Mouse (Mus musculus): Measurements from ENCODE around the gene Greb1. TPM values are rescaled to one million over a fixed set of nuclear protein-coding genes. Genes with fewer than 3 reads are reported as not detected.
A peak's percentile ranks its signal among the peaks of the same experiment; 100 is the strongest.

The Greb1 gene
- polyA plus RNA-seq, 1 experiment from 2014 or later: 3.1 TPM

DNA sequence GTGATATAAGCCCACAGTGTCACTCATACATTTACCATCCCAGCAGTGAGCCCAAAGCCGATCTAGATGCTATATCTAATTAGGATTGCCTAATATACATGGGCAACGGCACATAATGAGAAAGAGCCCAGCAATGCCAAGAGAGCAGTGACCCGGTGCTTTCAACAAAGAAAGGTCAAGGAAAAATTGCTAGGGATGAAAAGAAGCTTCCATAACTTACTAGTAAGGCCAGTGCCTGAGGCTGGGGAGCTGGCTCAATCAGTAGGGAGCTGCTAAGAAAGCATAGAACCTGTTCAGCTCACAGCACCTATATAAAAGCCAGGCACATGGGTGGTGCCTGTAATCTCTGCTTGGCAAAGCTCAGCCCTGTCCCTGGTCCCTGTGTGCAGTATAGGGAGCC lies 20.4 kb downstream of the Greb1 start:
- no peak for ATAC-seq (replicated peaks; ENCODE audit: insufficient number of reproducible peaks, low FRiP score, low TSS enrichment)
- Histone ChIP-seq H3K4me3 (ENCODE audit: low read depth, low read length) (no peak overlapping the region), H3K36me3 (ENCODE audit: control insufficient read depth, insufficient read depth, low read length) (no peaks in the 10 kb centered on the region), H3K4me1 (ENCODE audit: control insufficient read depth, insufficient read depth, low read length) (no peaks in the 10 kb centered on the region), H3K4me2 (no peak overlapping the region), H3K9me3 (replicated peaks; ENCODE audit: control insufficient read depth, low read length) (no peaks in the 10 kb centered on the region), H3K9ac (ENCODE audit: low read depth, low read length) (no peak overlapping the region), H3K27ac (ENCODE audit: low read depth, low read length) (no peak overlapping the region), H3K27me3 (ENCODE audit: control insufficient read depth, insufficient read depth, low read length) (no peaks in the 10 kb centered on the region)
- WGBS (ENCODE audit: insufficient replicate concordance): 83% methylated on average over 3 of the region's 3 CpGs

DNA sequence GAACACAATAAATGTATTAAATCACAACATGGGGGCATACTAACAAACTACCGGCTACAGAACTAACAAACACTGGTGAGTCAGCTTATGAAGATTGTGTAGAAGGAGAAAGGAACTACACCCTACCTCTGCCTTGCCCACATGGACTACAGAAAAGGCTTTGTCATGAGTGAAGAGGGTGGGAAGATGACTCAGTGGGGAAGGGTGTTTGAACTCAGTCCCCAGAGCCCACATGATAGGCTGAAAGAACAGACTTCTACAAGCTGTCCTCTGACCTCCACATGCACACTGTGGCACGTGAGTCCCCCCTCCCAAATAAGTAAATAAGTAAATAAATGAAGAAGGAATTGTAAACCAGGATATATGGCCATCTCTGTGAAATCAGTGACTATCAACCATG lies 21.5 kb downstream of the Greb1 start:
- Histone ChIP-seq H3K4me2 (no peak overlapping the region), H3K9ac (ENCODE audit: low read depth, low read length) (no peak overlapping the region), H3K4me3 (ENCODE audit: low read depth, low read length) (no peak overlapping the region), H3K27ac (ENCODE audit: low read depth, low read length) (no peak overlapping the region), H3K9me3 (replicated peaks; ENCODE audit: control insufficient read depth, low read length) (no peaks in the 10 kb centered on the region), H3K36me3 (ENCODE audit: control insufficient read depth, insufficient read depth, low read length) (no peaks in the 10 kb centered on the region), H3K4me1 (ENCODE audit: control insufficient read depth, insufficient read depth, low read length) (no peaks in the 10 kb centered on the region), H3K27me3 (ENCODE audit: control insufficient read depth, insufficient read depth, low read length) (no peaks in the 10 kb centered on the region)
- WGBS (ENCODE audit: insufficient replicate concordance): 74% methylated on average over 2 of the region's 2 CpGs
- ATAC-seq (replicated peaks; ENCODE audit: insufficient number of reproducible peaks, low FRiP score, low TSS enrichment): no peak

DNA sequence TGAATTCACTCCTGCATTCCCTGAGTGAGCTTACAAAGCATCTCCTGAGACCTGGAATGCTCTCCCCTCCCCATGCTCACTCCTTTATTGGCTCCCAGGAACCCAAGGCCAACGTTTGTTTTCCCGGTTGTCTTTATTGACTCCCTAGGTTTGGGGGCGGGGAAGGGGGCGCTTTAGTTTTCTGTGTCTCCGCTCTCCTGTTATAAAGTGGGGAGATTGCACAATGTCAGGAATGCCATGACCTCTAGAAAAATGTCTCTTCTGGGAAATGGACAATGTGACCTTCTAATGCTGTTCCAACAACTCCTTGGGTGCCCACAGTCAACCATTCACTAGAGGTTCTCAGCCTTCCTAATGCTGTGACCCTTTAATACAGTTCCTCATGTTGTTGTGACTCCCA lies 22.2 kb downstream of the Greb1 start:
- Histone ChIP-seq H3K4me1 (ENCODE audit: control insufficient read depth, insufficient read depth, low read length) (no peaks in the 10 kb centered on the region), H3K27me3 (ENCODE audit: control insufficient read depth, insufficient read depth, low read length) (no peaks in the 10 kb centered on the region), H3K4me2 (no peak overlapping the region), H3K27ac (ENCODE audit: low read depth, low read length) (no peak overlapping the region), H3K4me3 (ENCODE audit: low read depth, low read length) (no peak overlapping the region), H3K36me3 (ENCODE audit: control insufficient read depth, insufficient read depth, low read length) (no peaks in the 10 kb centered on the region), H3K9me3 (replicated peaks; ENCODE audit: control insufficient read depth, low read length) (no peaks in the 10 kb centered on the region), H3K9ac (ENCODE audit: low read depth, low read length) (no peak overlapping the region)
- WGBS (ENCODE audit: insufficient replicate concordance): 73% methylated on average over 5 of the region's 5 CpGs
- no peak for ATAC-seq (replicated peaks; ENCODE audit: insufficient number of reproducible peaks, low FRiP score, low TSS enrichment)

DNA sequence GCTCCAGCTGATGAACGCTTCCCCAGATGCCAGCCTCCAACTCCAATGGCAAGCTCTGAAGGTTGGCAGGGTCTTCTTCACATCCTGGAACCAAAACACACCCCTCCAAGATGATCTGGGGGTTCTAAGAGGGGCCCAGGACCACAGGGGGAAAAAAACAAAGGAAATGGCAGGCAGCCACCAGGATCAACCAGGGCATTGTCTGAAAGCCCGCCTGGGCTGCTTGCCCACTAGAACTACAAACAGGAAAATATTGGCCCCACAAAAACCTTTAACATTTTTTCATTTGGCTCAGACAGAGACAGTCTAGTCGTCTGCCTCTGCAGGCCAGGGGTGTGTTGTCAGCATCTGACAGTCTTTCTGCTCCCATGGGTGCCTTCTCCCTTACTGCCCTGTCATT lies 25.3 kb downstream of the Greb1 start:
- no peak overlapping the region for H3K27ac ChIP-seq (ENCODE audit: low read depth, low read length)
- H3K4me3 ChIP-seq (ENCODE audit: low read depth, low read length): no peak overlapping the region
- no peak overlapping the region for H3K9ac ChIP-seq (ENCODE audit: low read depth, low read length)
- peaks cover 15% of the 10 kb centered on the region for H3K4me1 ChIP-seq (ENCODE audit: control insufficient read depth, insufficient read depth, low read length)
- WGBS (ENCODE audit: insufficient replicate concordance): 73% methylated on average over 3 of the region's 3 CpGs
- no peak for ATAC-seq (replicated peaks; ENCODE audit: insufficient number of reproducible peaks, low FRiP score, low TSS enrichment)
- H3K27me3 ChIP-seq (ENCODE audit: control insufficient read depth, insufficient read depth, low read length): no peaks in the 10 kb centered on the region
- no peaks in the 10 kb centered on the region for H3K9me3 ChIP-seq (replicated peaks; ENCODE audit: control insufficient read depth, low read length)
- no peaks in the 10 kb centered on the region for H3K36me3 ChIP-seq (ENCODE audit: control insufficient read depth, insufficient read depth, low read length)
- H3K4me2 ChIP-seq: no peak overlapping the region

DNA sequence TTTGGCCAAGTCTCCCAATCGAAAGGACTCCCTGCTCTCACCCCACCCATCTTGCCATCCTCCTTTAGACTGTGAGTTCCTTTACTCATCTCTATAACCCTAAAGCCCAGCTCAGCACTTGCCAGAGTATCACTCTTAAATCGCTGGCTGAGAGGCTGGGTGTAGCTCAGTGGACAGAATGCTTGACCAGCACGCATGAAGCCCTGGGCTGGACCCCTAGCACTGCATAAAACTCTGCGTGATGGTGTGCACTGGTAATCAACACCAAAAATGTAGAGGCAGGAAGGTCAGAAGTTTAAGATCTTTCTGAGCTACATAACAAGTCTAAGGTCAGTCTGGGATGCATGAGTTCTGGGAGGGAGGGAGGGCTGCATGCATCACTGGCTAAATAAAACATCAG lies 26.1 kb downstream of the Greb1 start:
- WGBS (ENCODE audit: insufficient replicate concordance): 77% methylated on average over 4 of the region's 4 CpGs
- H3K4me1 ChIP-seq (ENCODE audit: control insufficient read depth, insufficient read depth, low read length): peaks cover 21% of the 10 kb centered on the region
- H3K4me2 ChIP-seq: no peak overlapping the region
- H3K9ac ChIP-seq (ENCODE audit: low read depth, low read length): no peak overlapping the region
- H3K36me3 ChIP-seq (ENCODE audit: control insufficient read depth, insufficient read depth, low read length): no peaks in the 10 kb centered on the region
- no peak overlapping the region for H3K27ac ChIP-seq (ENCODE audit: low read depth, low read length)
- no peak overlapping the region for H3K4me3 ChIP-seq (ENCODE audit: low read depth, low read length)
- no peaks in the 10 kb centered on the region for H3K27me3 ChIP-seq (ENCODE audit: control insufficient read depth, insufficient read depth, low read length)
- no peaks in the 10 kb centered on the region for H3K9me3 ChIP-seq (replicated peaks; ENCODE audit: control insufficient read depth, low read length)
- no peak for ATAC-seq (replicated peaks; ENCODE audit: insufficient number of reproducible peaks, low FRiP score, low TSS enrichment)

- Histone ChIP-seq H3K9ac (ENCODE audit: low read depth, low read length) (no peak overlapping the region), H3K9me3 (replicated peaks; ENCODE audit: control insufficient read depth, low read length) (no peaks in the 10 kb centered on the region), H3K27ac (ENCODE audit: low read depth, low read length) (no peak overlapping the region), H3K4me1 (ENCODE audit: control insufficient read depth, insufficient read depth, low read length) (peaks cover 41% of the 10 kb centered on the region), H3K36me3 (ENCODE audit: control insufficient read depth, insufficient read depth, low read length) (no peaks in the 10 kb centered on the region), H3K27me3 (ENCODE audit: control insufficient read depth, insufficient read depth, low read length) (no peaks in the 10 kb centered on the region), H3K4me2 (no peak overlapping the region), H3K4me3 (ENCODE audit: low read depth, low read length) (no peak overlapping the region)
- WGBS (ENCODE audit: insufficient replicate concordance): 81% methylated on average over 6 of the region's 6 CpGs
- ATAC-seq (replicated peaks; ENCODE audit: insufficient number of reproducible peaks, low FRiP score, low TSS enrichment): no peak
Measured at GRCm38 (mm10) chr12:16769601-16770165, 31.0 kb downstream of the Greb1 start.

DNA sequence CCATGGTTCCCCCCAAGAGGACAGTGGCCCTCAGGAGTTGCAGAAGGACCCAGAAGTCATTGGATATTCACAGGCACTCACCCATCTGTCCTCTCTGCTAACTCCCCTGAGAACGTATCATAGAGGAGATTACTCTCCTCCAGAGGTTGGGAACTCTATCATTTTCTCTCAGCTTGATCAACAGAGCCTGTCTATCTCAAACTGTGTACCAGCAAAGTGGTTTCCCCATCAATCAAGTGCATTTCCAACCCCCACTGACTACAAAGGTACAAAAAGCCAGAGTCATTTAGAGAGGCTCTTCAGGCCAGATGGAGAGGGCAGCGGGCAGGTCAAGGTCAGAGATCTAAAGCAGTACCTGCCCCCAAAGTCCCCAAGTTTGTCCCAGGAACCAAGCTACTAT lies 32.0 kb downstream of the Greb1 start:
- Histone ChIP-seq H3K36me3 (ENCODE audit: control insufficient read depth, insufficient read depth, low read length) (no peaks in the 10 kb centered on the region), H3K9me3 (replicated peaks; ENCODE audit: control insufficient read depth, low read length) (no peaks in the 10 kb centered on the region), H3K4me3 (ENCODE audit: low read depth, low read length) (no peak overlapping the region), H3K4me1 (ENCODE audit: control insufficient read depth, insufficient read depth, low read length) (peaks cover 50% of the 10 kb centered on the region), H3K9ac (ENCODE audit: low read depth, low read length) (no peak overlapping the region), H3K27me3 (ENCODE audit: control insufficient read depth, insufficient read depth, low read length) (no peaks in the 10 kb centered on the region), H3K4me2 (no peak overlapping the region), H3K27ac (ENCODE audit: low read depth, low read length) (no peak overlapping the region)
- no peak for ATAC-seq (replicated peaks; ENCODE audit: insufficient number of reproducible peaks, low FRiP score, low TSS enrichment)
- 46% methylated on average over 2 of the region's 2 CpGs for WGBS (ENCODE audit: insufficient replicate concordance)

DNA sequence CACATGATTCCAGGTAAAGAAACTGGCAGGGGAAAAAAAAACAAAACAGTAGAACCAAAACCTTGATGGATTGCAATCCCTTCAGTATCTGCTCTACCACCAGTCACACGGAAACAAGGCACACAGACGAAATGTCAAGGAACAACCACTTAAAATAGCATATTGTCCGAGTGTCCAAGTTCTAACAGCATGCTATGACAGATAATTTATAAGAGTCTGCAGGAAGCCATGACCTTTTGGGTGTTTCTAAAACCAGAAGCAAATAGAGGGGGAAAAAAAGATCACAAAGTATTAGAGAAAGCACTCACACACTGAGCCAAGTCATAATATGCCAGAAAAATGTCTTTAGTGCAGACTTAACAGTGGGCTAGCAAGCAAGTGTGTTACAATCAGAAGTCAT lies 32.4 kb downstream of the Greb1 start:
- Histone ChIP-seq H3K4me3 (ENCODE audit: low read depth, low read length) (no peak overlapping the region), H3K4me2 (no peak overlapping the region), H3K27me3 (ENCODE audit: control insufficient read depth, insufficient read depth, low read length) (no peaks in the 10 kb centered on the region), H3K9ac (ENCODE audit: low read depth, low read length) (no peak overlapping the region), H3K9me3 (replicated peaks; ENCODE audit: control insufficient read depth, low read length) (no peaks in the 10 kb centered on the region), H3K4me1 (ENCODE audit: control insufficient read depth, insufficient read depth, low read length) (peaks cover 52% of the 10 kb centered on the region), H3K27ac (ENCODE audit: low read depth, low read length) (no peak overlapping the region), H3K36me3 (ENCODE audit: control insufficient read depth, insufficient read depth, low read length) (no peaks in the 10 kb centered on the region)
- no peak for ATAC-seq (replicated peaks; ENCODE audit: insufficient number of reproducible peaks, low FRiP score, low TSS enrichment)
- 20% methylated on average over 3 of the region's 3 CpGs for WGBS (ENCODE audit: insufficient replicate concordance)

DNA sequence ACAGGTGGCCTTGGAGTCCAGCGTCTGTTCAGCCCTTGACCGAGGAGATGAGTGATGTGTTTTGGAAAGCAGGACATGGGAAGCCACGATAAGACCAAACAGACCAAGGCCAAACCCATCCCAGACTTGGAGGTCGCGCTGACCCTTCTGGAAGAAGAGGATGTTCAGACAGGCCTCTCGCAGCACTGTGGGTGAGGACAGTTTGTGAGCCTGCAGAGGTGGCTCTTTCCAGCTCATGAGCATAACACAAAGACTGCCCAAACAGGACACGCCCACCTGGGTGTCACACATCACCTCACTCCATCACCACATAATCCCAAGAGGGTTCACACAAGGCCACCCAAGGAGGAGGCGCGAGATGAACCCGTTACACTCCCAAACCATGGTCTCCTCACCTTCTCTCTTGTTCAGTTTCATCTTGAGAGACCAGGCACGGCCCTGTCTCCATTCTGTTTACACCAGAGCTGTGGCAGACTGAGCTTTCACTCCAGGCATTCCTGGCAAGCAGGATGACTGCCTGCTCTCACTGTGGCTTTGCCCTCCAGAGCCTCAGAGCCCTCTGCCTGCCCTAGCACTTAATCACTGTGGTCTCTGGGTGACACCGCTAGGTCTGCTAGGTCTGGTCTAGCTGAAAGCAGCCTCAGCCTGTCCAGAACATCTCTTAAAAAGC lies 35.8 kb downstream of the Greb1 start:
- no peak overlapping the region for H3K4me2 ChIP-seq
- no peaks in the 10 kb centered on the region for H3K27me3 ChIP-seq (ENCODE audit: control insufficient read depth, insufficient read depth, low read length)
- no peak overlapping the region for H3K9ac ChIP-seq (ENCODE audit: low read depth, low read length)
- peaks cover 37% of the 10 kb centered on the region for H3K4me1 ChIP-seq (ENCODE audit: control insufficient read depth, insufficient read depth, low read length)
- H3K27ac ChIP-seq (ENCODE audit: low read depth, low read length): 0 out of 2 replicates have a peak overlapping the region, but pooled peaks have one; percentile 46
- no peaks in the 10 kb centered on the region for H3K9me3 ChIP-seq (replicated peaks; ENCODE audit: control insufficient read depth, low read length)
- no peak overlapping the region for H3K4me3 ChIP-seq (ENCODE audit: low read depth, low read length)
- no peaks in the 10 kb centered on the region for H3K36me3 ChIP-seq (ENCODE audit: control insufficient read depth, insufficient read depth, low read length)
- WGBS (ENCODE audit: insufficient replicate concordance): 52% methylated on average over 12 of the region's 12 CpGs
- ATAC-seq (replicated peaks; ENCODE audit: insufficient number of reproducible peaks, low FRiP score, low TSS enrichment): 0 out of 2 replicates have a peak, but pooled peaks have one; percentile 26
